Mouse (Mus musculus): ENCODE measurements around the gene B4galt2. TPM values are rescaled to one million over a fixed set of nuclear protein-coding genes. Genes with fewer than 3 reads are reported as not detected.
A peak's percentile ranks its signal among the peaks of the same experiment; 100 is the strongest.

The B4galt2 gene
- polyA plus RNA-seq, 1 experiment: 2.4 TPM

- no peak overlapping the region for H3K27ac ChIP-seq (ENCODE audit: control insufficient read depth, insufficient read depth, low read depth, low read length, poor library complexity)
- WGBS: 21% methylated on average over 8 of the region's 8 CpGs
- peak overlapping the region; percentile 95 for H3K4me3 ChIP-seq (replicated peaks; ENCODE audit: control insufficient read depth, low read depth, low read length)
- TF ChIP-seq POLR2A (IDR thresholded peaks at IDR 0.05; ENCODE audit: borderline replicate concordance, control insufficient read depth, low read depth, low read length) (no peak), CTCF (IDR thresholded peaks at IDR 0.05; ENCODE audit: control insufficient read depth, insufficient read depth, low read length) (no peak)
- H3K4me1 ChIP-seq (ENCODE audit: control insufficient read depth, insufficient read depth, low read length): no peaks in the 10 kb centered on the region; the same call in 1 of the 2 replicates
Observed at GRCm38 (mm10) chr4:117914031-117914430, 30.7 kb upstream of the B4galt2 start.

GRCm38 (mm10) chr4:117913421-117913820 lies 30.1 kb upstream of the B4galt2 start:
- no peaks in the 10 kb centered on the region; the same call in 1 of the 2 replicates for H3K4me1 ChIP-seq (ENCODE audit: control insufficient read depth, insufficient read depth, low read length)
- no peak overlapping the region for H3K4me3 ChIP-seq (replicated peaks; ENCODE audit: control insufficient read depth, low read depth, low read length)
- no peak overlapping the region for H3K27ac ChIP-seq (ENCODE audit: control insufficient read depth, insufficient read depth, low read depth, low read length, poor library complexity)
- TF ChIP-seq POLR2A (IDR thresholded peaks at IDR 0.05; ENCODE audit: borderline replicate concordance, control insufficient read depth, low read depth, low read length): no peak
- no peak for TF ChIP-seq CTCF (IDR thresholded peaks at IDR 0.05; ENCODE audit: control insufficient read depth, insufficient read depth, low read length)
- WGBS: 68% methylated on average over 3 of the region's 3 CpGs

- Histone ChIP-seq H3K4me1 (ENCODE audit: control insufficient read depth, insufficient read depth, low read length) (no peaks in the 10 kb centered on the region; the same call in 1 of the 2 replicates), H3K4me3 (replicated peaks; ENCODE audit: control insufficient read depth, low read depth, low read length) (no peak overlapping the region), H3K27ac (ENCODE audit: control insufficient read depth, insufficient read depth, low read depth, low read length, poor library complexity) (no peak overlapping the region)
- 86% methylated on average over 7 of the region's 7 CpGs for WGBS
- no peak for TF ChIP-seq CTCF (IDR thresholded peaks at IDR 0.05; ENCODE audit: control insufficient read depth, insufficient read depth, low read length)
- TF ChIP-seq POLR2A (IDR thresholded peaks at IDR 0.05; ENCODE audit: borderline replicate concordance, control insufficient read depth, low read depth, low read length): no peak
Observed at GRCm38 (mm10) chr4:117912685-117913273, 29.5 kb upstream of the B4galt2 start.

GRCm38 (mm10) chr4:117912131-117912561 lies 28.9 kb upstream of the B4galt2 start:
- WGBS: 91% methylated on average over 13 of the region's 13 CpGs
- Histone ChIP-seq H3K4me3 (replicated peaks; ENCODE audit: control insufficient read depth, low read depth, low read length) (no peak overlapping the region), H3K27ac (ENCODE audit: control insufficient read depth, insufficient read depth, low read depth, low read length, poor library complexity) (no peak overlapping the region), H3K4me1 (ENCODE audit: control insufficient read depth, insufficient read depth, low read length) (no peaks in the 10 kb centered on the region; the same call in 1 of the 2 replicates)
- TF ChIP-seq POLR2A (IDR thresholded peaks at IDR 0.05; ENCODE audit: borderline replicate concordance, control insufficient read depth, low read depth, low read length): no peak
- TF ChIP-seq CTCF (IDR thresholded peaks at IDR 0.05; ENCODE audit: control insufficient read depth, insufficient read depth, low read length): no peak

DNA sequence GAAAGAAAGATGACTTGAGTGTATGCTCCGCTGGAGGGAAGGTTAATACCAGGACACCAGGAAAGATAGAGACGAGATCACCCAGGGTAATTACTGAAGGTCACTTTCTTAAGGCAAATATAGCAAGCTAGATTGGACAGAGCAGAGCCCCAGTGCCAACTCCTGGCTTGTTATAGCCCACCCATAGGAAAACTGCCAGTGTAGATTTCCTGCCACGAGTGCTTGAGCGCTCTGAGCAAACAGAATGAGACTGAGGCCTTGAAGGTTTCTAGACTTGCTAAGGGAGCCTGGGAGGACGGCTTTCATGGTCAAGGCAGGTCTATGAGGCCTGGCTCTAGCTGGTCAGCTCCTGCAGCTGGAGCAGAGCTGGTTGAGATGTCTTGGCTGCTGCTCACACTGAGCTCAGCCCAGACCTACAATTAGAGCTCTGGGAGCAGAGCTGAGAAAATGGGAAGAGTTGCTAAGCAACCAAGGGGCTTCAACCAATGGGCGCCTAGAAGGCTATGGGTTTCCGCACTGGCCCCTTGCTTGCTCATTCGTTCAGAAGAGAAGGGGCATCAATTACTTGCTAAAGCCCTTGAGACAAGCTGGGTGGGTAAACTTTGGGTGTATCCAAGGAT lies 25.7 kb upstream of the B4galt2 start:
- H3K27ac ChIP-seq (ENCODE audit: control insufficient read depth, insufficient read depth, low read depth, low read length, poor library complexity): no peak overlapping the region
- no peaks in the 10 kb centered on the region for H3K4me1 ChIP-seq (ENCODE audit: control insufficient read depth, insufficient read depth, low read length)
- H3K4me3 ChIP-seq (replicated peaks; ENCODE audit: control insufficient read depth, low read depth, low read length): no peak overlapping the region
- 80% methylated on average over 8 of the region's 8 CpGs for WGBS
- TF ChIP-seq CTCF (IDR thresholded peaks at IDR 0.05; ENCODE audit: control insufficient read depth, insufficient read depth, low read length) (no peak), POLR2A (IDR thresholded peaks at IDR 0.05; ENCODE audit: borderline replicate concordance, control insufficient read depth, low read depth, low read length) (no peak)

GRCm38 (mm10) chr4:117906196-117906595 lies 22.9 kb upstream of the B4galt2 start:
- WGBS: 90% methylated on average over 3 of the region's 3 CpGs
- TF ChIP-seq CTCF (IDR thresholded peaks at IDR 0.05; ENCODE audit: control insufficient read depth, insufficient read depth, low read length) (no peak), POLR2A (IDR thresholded peaks at IDR 0.05; ENCODE audit: borderline replicate concordance, control insufficient read depth, low read depth, low read length) (no peak)
- no peaks in the 10 kb centered on the region for H3K4me1 ChIP-seq (ENCODE audit: control insufficient read depth, insufficient read depth, low read length)
- H3K27ac ChIP-seq (ENCODE audit: control insufficient read depth, insufficient read depth, low read depth, low read length, poor library complexity): no peak overlapping the region
- H3K4me3 ChIP-seq (replicated peaks; ENCODE audit: control insufficient read depth, low read depth, low read length): no peak overlapping the region

- no peaks in the 10 kb centered on the region for H3K4me1 ChIP-seq (ENCODE audit: control insufficient read depth, insufficient read depth, low read length)
- H3K27ac ChIP-seq (ENCODE audit: control insufficient read depth, insufficient read depth, low read depth, low read length, poor library complexity): no peak overlapping the region
- 90% methylated on average over 8 of the region's 8 CpGs for WGBS
- no peak overlapping the region for H3K4me3 ChIP-seq (replicated peaks; ENCODE audit: control insufficient read depth, low read depth, low read length)
- TF ChIP-seq CTCF (IDR thresholded peaks at IDR 0.05; ENCODE audit: control insufficient read depth, insufficient read depth, low read length) (no peak), POLR2A (IDR thresholded peaks at IDR 0.05; ENCODE audit: borderline replicate concordance, control insufficient read depth, low read depth, low read length) (no peak)
Observed at GRCm38 (mm10) chr4:117904761-117905160, 21.5 kb upstream of the B4galt2 start.

DNA sequence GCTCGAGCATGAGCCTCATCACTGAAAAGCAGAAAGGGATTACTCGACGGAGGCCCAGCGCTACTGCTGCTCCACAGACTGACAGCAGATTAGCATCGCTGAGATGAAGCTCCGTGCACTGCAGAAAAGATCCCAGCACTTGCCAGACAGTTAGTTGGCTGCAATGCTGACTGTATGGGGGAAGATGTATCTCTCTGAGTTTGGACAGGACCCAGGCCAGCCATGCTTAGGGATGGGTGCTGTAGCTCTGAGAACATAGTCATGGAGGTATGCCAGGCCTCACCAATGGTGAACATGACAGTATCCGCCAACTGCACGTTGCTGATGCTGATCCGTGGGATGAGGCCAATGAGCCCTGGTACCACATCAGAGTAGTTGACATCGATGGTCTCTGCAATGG lies 20.8 kb upstream of the B4galt2 start:
- 87% methylated on average over 10 of the region's 10 CpGs for WGBS
- Histone ChIP-seq H3K27ac (ENCODE audit: control insufficient read depth, insufficient read depth, low read depth, low read length, poor library complexity) (no peak overlapping the region), H3K4me1 (ENCODE audit: control insufficient read depth, insufficient read depth, low read length) (no peaks in the 10 kb centered on the region), H3K4me3 (replicated peaks; ENCODE audit: control insufficient read depth, low read depth, low read length) (no peak overlapping the region)
- TF ChIP-seq POLR2A (IDR thresholded peaks at IDR 0.05; ENCODE audit: borderline replicate concordance, control insufficient read depth, low read depth, low read length) (no peak), CTCF (IDR thresholded peaks at IDR 0.05; ENCODE audit: control insufficient read depth, insufficient read depth, low read length) (no peak)

Measured in bone marrow, adult 2 months (tissue).